Mouse (Mus musculus) G1E (cell line): ENCODE results near the gene Syne2.

Experiments
- CTCF ChIP-seq: IDR thresholded peaks from 2 replicates; pipeline ENCODE4 v1.5.1; 2012; ENCODE audit warnings: low read depth, low read length, inconsistent platforms, mixed read lengths
- GATA1 ChIP-seq: IDR thresholded peaks from 2 replicates; pipeline ENCODE4 v1.6.1; 2012; ENCODE audit warnings: borderline replicate concordance, low read length, inconsistent platforms, mixed read lengths
- GATA2 ChIP-seq: IDR thresholded peaks from 2 replicates; pipeline ENCODE4 v1.6.1; 2012; ENCODE audit warnings: low read depth, low read length, inconsistent platforms, borderline replicate concordance
- TAL1 ChIP-seq: conservative IDR thresholded peaks from 2 replicates; pipeline ENCODE4 v1.6.1; 2012; ENCODE audit warnings: low read depth, low read length, inconsistent platforms, mixed read lengths

GRCm38 (mm10) chr12:75814551-75814950 lies 3.4 kb upstream of the Syne2 start:
- TF ChIP-seq CTCF = no peak
- no peak for TF ChIP-seq GATA2
- TF ChIP-seq GATA1 = no peak
- TF ChIP-seq TAL1 = no peak
